Mouse (Mus musculus) MEL (cell line): ENCODE data around the gene Pip4k2b.

Experiments used
- CHD2 ChIP-seq: IDR thresholded peaks from 2 replicates; pipeline ENCODE4 v1.6.1; 2011; ENCODE audit warnings: low read length, improper control_type of control experiment
- CTCF ChIP-seq, 3 experiments: IDR thresholded peaks in 2 of 3; conservative IDR thresholded peaks in 1 of 3; 2 replicates each; pipeline ENCODE4 v1.5.1; 2011 to 2012; ENCODE audit warnings: low read length in 3 of 3, low read depth in 2 of 3, mild to moderate bottlenecking in 2 of 3, improper control_type of control experiment in 1 of 3, inconsistent platforms in 1 of 3, mixed read lengths in 1 of 3, moderate library complexity in 1 of 3; ENCODE audit not compliant: control insufficient read depth in 1 of 3, insufficient read depth in 1 of 3, poor library complexity in 1 of 3, severe bottlenecking in 1 of 3
- E2F4 ChIP-seq: IDR thresholded peaks from 2 replicates; pipeline ENCODE4 v1.6.1; 2011; ENCODE audit warnings: low read depth, low read length, improper control_type of control experiment, borderline replicate concordance
- EP300 ChIP-seq, 2 experiments: IDR thresholded peaks; 2 replicates each; pipeline ENCODE4 v1.6.1; 2011; ENCODE audit warnings: improper control_type of control experiment in 2 of 2, low read length in 2 of 2, low read depth in 1 of 2, mild to moderate bottlenecking in 1 of 2
- GABPA ChIP-seq: IDR thresholded peaks from 2 replicates; pipeline ENCODE4 v1.6.1; 2012; ENCODE audit warnings: low read depth, mild to moderate bottlenecking, inconsistent platforms, low read length, improper control_type of control experiment, moderate library complexity
- GATA1 ChIP-seq: IDR thresholded peaks from 2 replicates; pipeline ENCODE4 v1.6.1; 2011; ENCODE audit warnings: low read depth, low read length, improper control_type of control experiment
- HCFC1 ChIP-seq: IDR thresholded peaks from 2 replicates; pipeline ENCODE4 v1.6.1; 2012; ENCODE audit warnings: low read depth, mild to moderate bottlenecking, inconsistent platforms, low read length, improper control_type of control experiment, moderate library complexity
- MYC ChIP-seq: IDR thresholded peaks from 2 replicates; pipeline ENCODE4 v1.6.1; 2011; ENCODE audit warnings: low read depth, mild to moderate bottlenecking, low read length, improper control_type of control experiment, moderate library complexity
- POLR2A ChIP-seq, 2 experiments: IDR thresholded peaks; 2 replicates each; pipeline ENCODE4 v1.6.1; 2011 to 2012; ENCODE audit warnings: low read length in 2 of 2, mild to moderate bottlenecking in 2 of 2, control low read depth in 1 of 2, improper control_type of control experiment in 1 of 2, low read depth in 1 of 2, moderate library complexity in 1 of 2; ENCODE audit not compliant: control insufficient read depth in 1 of 2, insufficient read depth in 1 of 2, poor library complexity in 1 of 2
- UBTF ChIP-seq: IDR thresholded peaks from 2 replicates; pipeline ENCODE4 v1.6.1; 2012; ENCODE audit warnings: low read depth, mild to moderate bottlenecking, inconsistent platforms, low read length, improper control_type of control experiment, moderate library complexity, borderline replicate concordance; ENCODE audit not compliant: insufficient read depth
- USF1 ChIP-seq: IDR thresholded peaks from 2 replicates; pipeline ENCODE4 v1.6.1; 2014; ENCODE audit warnings: low read depth, mild to moderate bottlenecking, inconsistent platforms, low read length, improper control_type of control experiment, moderate library complexity
- USF2 ChIP-seq, 2 experiments: IDR thresholded peaks; 2 replicates each; pipeline ENCODE4 v1.6.1; 2011 to 2012; ENCODE audit warnings: improper control_type of control experiment in 2 of 2, low read length in 2 of 2, borderline replicate concordance in 1 of 2, inconsistent platforms in 1 of 2, low read depth in 1 of 2, mild to moderate bottlenecking in 1 of 2; ENCODE audit not compliant: insufficient read depth in 1 of 2
- ZC3H11A ChIP-seq: IDR thresholded peaks from 2 replicates; pipeline ENCODE4 v1.6.1; 2012; ENCODE audit warnings: low read depth, mild to moderate bottlenecking, inconsistent platforms, low read length, improper control_type of control experiment

DNA sequence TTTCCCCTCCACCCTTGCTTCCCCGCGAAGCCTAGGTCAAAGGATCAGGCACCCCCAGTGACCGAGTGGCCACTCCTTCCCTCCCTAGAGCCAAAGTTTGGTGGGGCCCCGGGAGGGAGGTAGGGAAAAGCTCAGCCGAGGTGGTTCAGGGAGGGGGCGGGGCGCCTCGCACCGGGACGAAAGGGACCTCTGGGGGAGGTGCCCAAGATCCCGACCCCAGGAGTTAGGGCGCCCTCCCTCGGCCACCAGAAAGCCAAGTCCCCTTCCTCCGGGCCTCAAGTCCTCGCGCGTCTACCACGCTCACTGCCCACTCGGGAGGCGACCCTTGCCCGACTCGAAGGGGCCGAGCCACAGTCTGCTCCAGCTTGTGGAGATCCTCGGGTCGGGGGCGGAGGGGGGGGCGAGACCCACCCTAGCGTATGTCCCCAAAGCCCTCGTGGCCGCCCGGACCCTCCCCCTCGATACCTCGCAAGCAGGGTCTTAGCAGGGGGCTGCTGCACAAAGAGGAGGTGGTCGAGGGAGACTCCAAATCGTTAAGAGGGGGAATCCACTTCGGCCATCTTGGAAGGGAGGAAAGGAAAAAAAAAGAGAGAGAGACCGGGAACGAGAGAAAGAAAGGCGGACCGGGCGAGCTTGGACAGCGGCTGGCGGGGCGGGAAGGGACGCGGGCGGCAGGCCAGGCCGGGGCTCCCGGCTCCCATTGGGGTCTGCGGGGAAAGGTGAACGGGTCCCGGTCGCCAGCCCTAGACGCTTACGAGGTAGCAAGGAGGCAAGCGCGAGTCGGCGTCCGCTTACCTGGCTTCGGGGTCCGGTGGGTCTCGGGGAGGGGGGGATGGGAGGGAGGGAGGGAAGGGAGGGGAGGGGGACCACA lies 45.5 kb downstream of the Pip4k2b start:
- no peak for TF ChIP-seq CHD2
- peak in 2 of 3 experiments; percentile 58 to 69; a peak in 5 of 6 replicates for TF ChIP-seq CTCF (IDR thresholded peaks at IDR 0.05 in 2 of 3, conservative IDR thresholded peaks at IDR 0.05 in 1 of 3; ENCODE audit: control insufficient read depth in 1 of 3, insufficient read depth in 1 of 3, low read depth in 2 of 3, low read length in 3 of 3, poor library complexity in 1 of 3, severe bottlenecking in 1 of 3)
- TF ChIP-seq POLR2A (IDR thresholded peaks at IDR 0.05; ENCODE audit: control insufficient read depth in 1 of 2, insufficient read depth in 1 of 2, low read depth in 1 of 2, low read length in 2 of 2, poor library complexity in 1 of 2) = peak; percentile 20 to 27; a peak in 2 of 4 replicates
- peak; percentile 73; the same call in 1 of the 2 replicates for TF ChIP-seq UBTF
- TF ChIP-seq USF2 (IDR thresholded peaks at IDR 0.05; ENCODE audit: borderline replicate concordance in 1 of 2, insufficient read depth in 1 of 2, low read depth in 1 of 2, low read length in 2 of 2) = no peak
- no peak for TF ChIP-seq GABPA
- TF ChIP-seq E2F4 = no peak
- TF ChIP-seq ZC3H11A = no peak
- TF ChIP-seq MYC = no peak
- no peak for TF ChIP-seq HCFC1
- no peak for TF ChIP-seq GATA1
- no peak for TF ChIP-seq EP300 (IDR thresholded peaks at IDR 0.05; ENCODE audit: low read depth in 1 of 2, low read length in 2 of 2)
- no peak for TF ChIP-seq USF1
